In the genomic region with DNA sequence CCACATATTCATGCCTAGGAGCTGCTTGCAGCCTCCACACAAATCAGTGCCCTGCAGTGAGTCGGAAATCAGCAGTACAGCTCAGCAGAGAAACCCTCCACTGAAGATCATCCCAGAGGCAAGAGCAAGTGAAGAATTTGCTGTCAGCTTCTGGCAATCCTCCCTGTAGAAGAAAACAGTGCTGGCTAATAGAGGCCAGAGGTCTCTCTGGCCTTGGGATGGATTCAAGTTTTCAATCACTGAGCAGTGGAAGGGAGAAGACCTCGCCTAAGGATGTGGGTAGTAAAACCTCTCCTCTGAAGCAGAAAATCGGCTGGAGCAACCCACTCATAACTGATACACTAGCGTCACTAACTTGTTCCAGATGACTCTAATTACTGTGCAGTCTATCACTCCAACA, we compare ENCODE assay signal across 14 mouse cellular contexts.
DNase-seq lines count a peak whose midpoint lies in the region; ATAC-seq lines count a peak whose summit lies in the region.
"Had no signal": no experiment of that assay in that cellular context is flagged by ENCODE, and none has a peak within 500 bp of the region (broad histone marks: within the 10 kb centered on the region; RNA-seq: fewer than 3 reads in every experiment).

No protein-coding gene starts in this region.

- H3K27ac ChIP-seq in hindbrain, embryonic 16.5 days (ENCODE audit: low read depth, low read length), result no peak overlapping the region
- no peak overlapping the region for H3K27ac ChIP-seq in hindbrain, embryonic 11.5 days (ENCODE audit: low read depth, low read length)
- H3K27ac ChIP-seq in forebrain, embryonic 16.5 days (ENCODE audit: low read length), result no peak overlapping the region
- H3K27ac ChIP-seq: midbrain, embryonic 13.5 days; neural tube, embryonic 13.5 days had no signal

- H3K4me2 ChIP-seq in hindbrain, embryonic 16.5 days (ENCODE audit: low read length), result no peak overlapping the region
- H3K4me2 ChIP-seq in hindbrain, embryonic 11.5 days (replicated peaks; ENCODE audit: low read depth, low read length), result no peak overlapping the region
- no peak overlapping the region for H3K4me2 ChIP-seq in forebrain, embryonic 16.5 days (ENCODE audit: low read length)
- H3K4me2 ChIP-seq: heart, embryonic 11.5 days; midbrain, embryonic 13.5 days; neural tube, embryonic 13.5 days had no signal

- H3K4me3 ChIP-seq in hindbrain, embryonic 16.5 days (ENCODE audit: low read length), result no peak overlapping the region
- H3K4me3 ChIP-seq in hindbrain, embryonic 11.5 days (ENCODE audit: low read depth, low read length), result no peak overlapping the region
- H3K4me3 ChIP-seq in forebrain, embryonic 16.5 days (replicated peaks; ENCODE audit: low read length), result no peak overlapping the region
- H3K4me3 ChIP-seq: midbrain, embryonic 13.5 days; neural tube, embryonic 13.5 days had no signal

- 51% methylated on average over 4 of the region's 4 CpGs for WGBS in hindbrain, embryonic 16.5 days
- 76% methylated on average over 4 of the region's 4 CpGs for WGBS in hindbrain, embryonic 11.5 days
- WGBS in forebrain, embryonic 16.5 days, result 76% methylated on average over 4 of the region's 4 CpGs

- DNase-seq in hindbrain, embryonic 11.5 days (ENCODE audit: low spot score), result no peak
- peak; percentile 46 for DNase-seq in adipocyte (ENCODE audit: low spot score)
- DNase-seq in embryo, embryonic 9.5 days (ENCODE audit: extremely low spot score), result peak; percentile 8
- DNase-seq in kidney, postnatal 36 days, result peak; percentile 8 to 12
- DNase-seq in frontal cortex, postnatal 10 days (ENCODE audit: low spot score in 2 of 2), result no peak
- DNase-seq in yolk sac, embryonic 10.5 days (ENCODE audit: low spot score), result no peak
- DNase-seq: liver; thymus, postnatal 14 days had no signal

- no peak overlapping the region for H3K9ac ChIP-seq in hindbrain, embryonic 16.5 days (ENCODE audit: low read depth, low read length)
- H3K9ac ChIP-seq in hindbrain, embryonic 11.5 days (ENCODE audit: low read depth, low read length), result no peak overlapping the region
- H3K9ac ChIP-seq in forebrain, embryonic 16.5 days (replicated peaks; ENCODE audit: low read depth, low read length), result no peak overlapping the region
- H3K9ac ChIP-seq: midbrain, embryonic 13.5 days; neural tube, embryonic 13.5 days had no signal

- H3K4me1 ChIP-seq in hindbrain, embryonic 16.5 days (ENCODE audit: control insufficient read depth, insufficient read depth, low read depth, low read length), result no peaks in the 10 kb centered on the region
- no peaks in the 10 kb centered on the region for H3K4me1 ChIP-seq in hindbrain, embryonic 11.5 days (replicated peaks; ENCODE audit: control insufficient read depth, insufficient read depth, low read length)
- no peaks in the 10 kb centered on the region for H3K4me1 ChIP-seq in forebrain, embryonic 16.5 days (replicated peaks; ENCODE audit: control insufficient read depth, insufficient read depth, low read length)
- H3K4me1 ChIP-seq: midbrain, embryonic 13.5 days; neural tube, embryonic 13.5 days had no signal

- H3K9me3 ChIP-seq in hindbrain, embryonic 16.5 days (ENCODE audit: control insufficient read depth, low read length), result no peaks in the 10 kb centered on the region
- H3K9me3 ChIP-seq in hindbrain, embryonic 11.5 days (ENCODE audit: control insufficient read depth, low read length), result no peaks in the 10 kb centered on the region
- H3K9me3 ChIP-seq in forebrain, embryonic 16.5 days (ENCODE audit: control insufficient read depth, low read length), result no peaks in the 10 kb centered on the region
- H3K9me3 ChIP-seq: G1E; midbrain, embryonic 13.5 days; neural tube, embryonic 13.5 days had no signal

- 0 out of 2 replicates have a peak, but pooled peaks have one; percentile 34 for ATAC-seq in hindbrain, embryonic 16.5 days
- no peak for ATAC-seq in hindbrain, embryonic 11.5 days (ENCODE audit: low FRiP score)
- no peak for ATAC-seq in forebrain, embryonic 16.5 days
- ATAC-seq: midbrain, embryonic 13.5 days had no signal

- H3K36me3 ChIP-seq in hindbrain, embryonic 16.5 days (ENCODE audit: control insufficient read depth, insufficient read depth, low read length), result no peaks in the 10 kb centered on the region
- no peaks in the 10 kb centered on the region for H3K36me3 ChIP-seq in hindbrain, embryonic 11.5 days (ENCODE audit: control insufficient read depth, insufficient read depth, low read length)
- no peaks in the 10 kb centered on the region for H3K36me3 ChIP-seq in forebrain, embryonic 16.5 days (ENCODE audit: control insufficient read depth, insufficient read depth)
- H3K36me3 ChIP-seq: G1E; midbrain, embryonic 13.5 days; neural tube, embryonic 13.5 days had no signal

- H3K27me3 ChIP-seq in hindbrain, embryonic 16.5 days (replicated peaks; ENCODE audit: control insufficient read depth, insufficient read depth, low read length), result no peaks in the 10 kb centered on the region
- H3K27me3 ChIP-seq in hindbrain, embryonic 11.5 days (ENCODE audit: control insufficient read depth, insufficient read depth, low read length), result no peaks in the 10 kb centered on the region
- no peaks in the 10 kb centered on the region for H3K27me3 ChIP-seq in forebrain, embryonic 16.5 days (replicated peaks; ENCODE audit: control insufficient read depth, insufficient read depth, low read length)
- H3K27me3 ChIP-seq: midbrain, embryonic 13.5 days; neural tube, embryonic 13.5 days had no signal

Comparison
In these comparisons a context has a peak if more than half of its experiments do, and no peak if none do; other contexts are left out.
1. DNase-seq: peak in adipocyte (single experiment), embryo, embryonic 9.5 days (single experiment) and kidney, postnatal 36 days (2 of 2); none in hindbrain, embryonic 11.5 days (single experiment), frontal cortex, postnatal 10 days (0 of 2) and yolk sac, embryonic 10.5 days (single experiment).